Mouse (Mus musculus): ENCODE data around the gene Cluh. TPM values are rescaled to one million over a fixed set of nuclear protein-coding genes. Genes with fewer than 3 reads are reported as not detected.

Cluh gene
- polyA plus RNA-seq, 1 experiment = 51.1 TPM

GRCm38 (mm10) chr11:74668971-74669370 lies 19.7 kb downstream of the Cluh start:
- TF ChIP-seq POLR2A (IDR thresholded peaks at IDR 0.05; ENCODE audit: extremely low read depth, insufficient read depth, low read length) (no peak), CTCF (IDR thresholded peaks at IDR 0.05; ENCODE audit: extremely low read depth, insufficient read depth, low read length) (no peak)
- Histone ChIP-seq H3K4me3 (ENCODE audit: insufficient read depth, low read length) (no peak overlapping the region), H3K4me1 (ENCODE audit: control insufficient read depth, insufficient read depth, low read length) (no peaks in the 10 kb centered on the region), H3K27ac (ENCODE audit: insufficient read depth, low read length) (no peak overlapping the region)

GRCm38 (mm10) chr11:74670151-74670550 lies 20.9 kb downstream of the Cluh start:
- TF ChIP-seq CTCF (IDR thresholded peaks at IDR 0.05; ENCODE audit: extremely low read depth, insufficient read depth, low read length) = no peak
- TF ChIP-seq POLR2A (IDR thresholded peaks at IDR 0.05; ENCODE audit: extremely low read depth, insufficient read depth, low read length) = no peak
- no peak overlapping the region for H3K27ac ChIP-seq (ENCODE audit: insufficient read depth, low read length)
- H3K4me3 ChIP-seq (ENCODE audit: insufficient read depth, low read length) = no peak overlapping the region
- H3K4me1 ChIP-seq (ENCODE audit: control insufficient read depth, insufficient read depth, low read length) = peaks cover 3% of the 10 kb centered on the region; the same call in 1 of the 2 replicates

GRCm38 (mm10) chr11:74671013-74671412 lies 21.7 kb downstream of the Cluh start:
- peaks cover 3% of the 10 kb centered on the region; the same call in 1 of the 2 replicates for H3K4me1 ChIP-seq (ENCODE audit: control insufficient read depth, insufficient read depth, low read length)
- no peak overlapping the region for H3K4me3 ChIP-seq (ENCODE audit: insufficient read depth, low read length)
- no peak for TF ChIP-seq POLR2A (IDR thresholded peaks at IDR 0.05; ENCODE audit: extremely low read depth, insufficient read depth, low read length)
- no peak for TF ChIP-seq CTCF (IDR thresholded peaks at IDR 0.05; ENCODE audit: extremely low read depth, insufficient read depth, low read length)
- H3K27ac ChIP-seq (ENCODE audit: insufficient read depth, low read length) = no peak overlapping the region

GRCm38 (mm10) chr11:74671839-74672238 lies 22.5 kb downstream of the Cluh start:
- Histone ChIP-seq H3K4me3 (ENCODE audit: insufficient read depth, low read length) (no peak overlapping the region), H3K4me1 (ENCODE audit: control insufficient read depth, insufficient read depth, low read length) (peaks cover 3% of the 10 kb centered on the region; the same call in 1 of the 2 replicates), H3K27ac (ENCODE audit: insufficient read depth, low read length) (no peak overlapping the region)
- no peak for TF ChIP-seq CTCF (IDR thresholded peaks at IDR 0.05; ENCODE audit: extremely low read depth, insufficient read depth, low read length)

- Histone ChIP-seq H3K27ac (ENCODE audit: insufficient read depth, low read length) (no peak overlapping the region), H3K4me3 (ENCODE audit: insufficient read depth, low read length) (no peak overlapping the region), H3K4me1 (ENCODE audit: control insufficient read depth, insufficient read depth, low read length) (peaks cover 3% of the 10 kb centered on the region; the same call in 1 of the 2 replicates)
- TF ChIP-seq CTCF (IDR thresholded peaks at IDR 0.05; ENCODE audit: extremely low read depth, insufficient read depth, low read length) = no peak
These were observed 23.7 kb downstream of the Cluh start for GRCm38 (mm10) chr11:74672901-74673513.

- Histone ChIP-seq H3K27ac (ENCODE audit: insufficient read depth, low read length) (no peak overlapping the region), H3K4me1 (ENCODE audit: control insufficient read depth, insufficient read depth, low read length) (peaks cover 4% of the 10 kb centered on the region; the same call in 1 of the 2 replicates), H3K4me3 (ENCODE audit: insufficient read depth, low read length) (no peak overlapping the region)
- TF ChIP-seq CTCF (IDR thresholded peaks at IDR 0.05; ENCODE audit: extremely low read depth, insufficient read depth, low read length) (no peak), POLR2A (IDR thresholded peaks at IDR 0.05; ENCODE audit: extremely low read depth, insufficient read depth, low read length) (no peak)
These were observed 24.3 kb downstream of the Cluh start for GRCm38 (mm10) chr11:74673561-74673960.

GRCm38 (mm10) chr11:74674713-74675112 lies 25.4 kb downstream of the Cluh start:
- H3K27ac ChIP-seq (ENCODE audit: insufficient read depth, low read length) = no peak overlapping the region
- TF ChIP-seq CTCF (IDR thresholded peaks at IDR 0.05; ENCODE audit: extremely low read depth, insufficient read depth, low read length) (no peak), POLR2A (IDR thresholded peaks at IDR 0.05; ENCODE audit: extremely low read depth, insufficient read depth, low read length) (no peak)
- no peak overlapping the region for H3K4me3 ChIP-seq (ENCODE audit: insufficient read depth, low read length)
- H3K4me1 ChIP-seq (ENCODE audit: control insufficient read depth, insufficient read depth, low read length) = peaks cover 4% of the 10 kb centered on the region; the same call in 1 of the 2 replicates

GRCm38 (mm10) chr11:74675156-74675555 lies 25.9 kb downstream of the Cluh start:
- Histone ChIP-seq H3K4me3 (ENCODE audit: insufficient read depth, low read length) (no peak overlapping the region), H3K27ac (ENCODE audit: insufficient read depth, low read length) (no peak overlapping the region), H3K4me1 (ENCODE audit: control insufficient read depth, insufficient read depth, low read length) (peaks cover 4% of the 10 kb centered on the region; the same call in 1 of the 2 replicates)
- no peak for TF ChIP-seq CTCF (IDR thresholded peaks at IDR 0.05; ENCODE audit: extremely low read depth, insufficient read depth, low read length)
- TF ChIP-seq POLR2A (IDR thresholded peaks at IDR 0.05; ENCODE audit: extremely low read depth, insufficient read depth, low read length) = no peak

GRCm38 (mm10) chr11:74692151-74692550 lies 42.9 kb downstream of the Cluh start:
- no peak overlapping the region for H3K27ac ChIP-seq (ENCODE audit: insufficient read depth, low read length)
- H3K4me3 ChIP-seq (ENCODE audit: insufficient read depth, low read length) = no peak overlapping the region
- TF ChIP-seq POLR2A (IDR thresholded peaks at IDR 0.05; ENCODE audit: extremely low read depth, insufficient read depth, low read length) (no peak), CTCF (IDR thresholded peaks at IDR 0.05; ENCODE audit: extremely low read depth, insufficient read depth, low read length) (no peak)
- no peaks in the 10 kb centered on the region; the same call in 1 of the 2 replicates for H3K4me1 ChIP-seq (ENCODE audit: control insufficient read depth, insufficient read depth, low read length)

- TF ChIP-seq CTCF (IDR thresholded peaks at IDR 0.05; ENCODE audit: extremely low read depth, insufficient read depth, low read length) (no peak), POLR2A (IDR thresholded peaks at IDR 0.05; ENCODE audit: extremely low read depth, insufficient read depth, low read length) (no peak)
- peaks cover 2% of the 10 kb centered on the region; the same call in 1 of the 2 replicates for H3K4me1 ChIP-seq (ENCODE audit: control insufficient read depth, insufficient read depth, low read length)
- no peak overlapping the region for H3K27ac ChIP-seq (ENCODE audit: insufficient read depth, low read length)
- H3K4me3 ChIP-seq (ENCODE audit: insufficient read depth, low read length) = no peak overlapping the region
These were observed 50.2 kb downstream of the Cluh start for GRCm38 (mm10) chr11:74699505-74699904.

Measured in cortical plate, adult 2 months (tissue).